Mouse (Mus musculus) 416B (cell line): Measurements from ENCODE around the gene Krt83.

Experiments
- DNase-seq: peaks from one replicate; pipeline ENCODE4 v3.0.0; 2011; ENCODE audit warnings: low read depth

The Krt83 gene

GRCm38 (mm10) chr15:101479007-101479665, 12.2 kb downstream of the Krt83 start:
- DNase-seq, result no peak

- peak; percentile 79 for DNase-seq
These were observed 18.3 kb downstream of the Krt83 start, which contains the start of gene Krt86 for GRCm38 (mm10) chr15:101472952-101473528. Gene Krt86, plus strand, starts transcription at chr15:101473478.

DNA sequence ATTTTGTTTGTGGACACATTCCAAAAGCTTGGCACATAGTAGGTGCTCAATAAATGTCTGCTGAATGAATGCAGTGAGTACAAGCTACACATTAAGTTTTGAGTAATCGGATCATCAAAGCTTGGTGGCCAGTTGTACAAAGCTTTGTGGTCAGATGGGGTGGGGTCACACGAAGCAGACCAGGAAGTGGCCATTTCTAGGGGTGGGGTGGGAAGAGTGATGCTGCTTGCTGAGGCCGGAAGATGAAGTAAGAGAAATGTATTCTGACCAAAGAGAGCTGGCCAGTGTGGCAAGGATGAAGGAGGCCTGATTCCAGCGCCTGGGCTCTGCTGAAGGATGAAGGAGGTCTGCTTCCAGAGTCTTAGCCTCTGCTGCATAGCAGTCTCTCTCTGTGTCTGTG, 22.2 kb downstream of the Krt83 start:
- peak; percentile 83 for DNase-seq

DNA sequence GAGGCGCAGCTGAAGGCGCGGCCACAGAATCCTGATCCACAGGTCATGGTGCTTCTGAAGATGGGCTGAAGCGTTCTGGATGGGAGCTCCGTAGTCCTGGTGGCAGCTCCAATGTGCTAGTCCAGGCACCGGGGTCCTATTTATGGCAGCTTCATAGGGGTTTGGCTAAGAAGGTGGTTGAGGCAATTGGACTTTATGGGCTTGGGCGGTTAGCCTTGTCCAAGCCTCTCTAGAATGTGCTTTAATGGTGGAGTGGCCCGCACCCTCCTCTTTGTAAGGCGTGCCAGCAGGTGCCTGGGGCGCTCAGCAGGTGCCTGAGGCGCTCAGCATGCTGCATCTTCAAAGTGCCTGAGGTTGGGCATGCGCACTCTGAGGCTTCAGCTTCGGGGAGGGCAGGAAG, 27.7 kb downstream of the Krt83 start, which contains the start of gene Krt81:
Gene Krt81 (minus strand): TSS at position 101 of the 400 bp plus-strand sequence.
- DNase-seq, result no peak

GRCm38 (mm10) chr15:101459283-101459682, 32.0 kb downstream of the Krt83 start:
- no peak for DNase-seq

- DNase-seq, result no peak
These were observed 32.9 kb downstream of the Krt83 start for GRCm38 (mm10) chr15:101458361-101458930.

- no peak for DNase-seq
These were observed 35.4 kb downstream of the Krt83 start for GRCm38 (mm10) chr15:101455891-101456290.

GRCm38 (mm10) chr15:101455292-101455691, 36.0 kb downstream of the Krt83 start:
- no peak for DNase-seq

GRCm38 (mm10) chr15:101454774-101455173, 36.5 kb downstream of the Krt83 start:
- no peak for DNase-seq

DNA sequence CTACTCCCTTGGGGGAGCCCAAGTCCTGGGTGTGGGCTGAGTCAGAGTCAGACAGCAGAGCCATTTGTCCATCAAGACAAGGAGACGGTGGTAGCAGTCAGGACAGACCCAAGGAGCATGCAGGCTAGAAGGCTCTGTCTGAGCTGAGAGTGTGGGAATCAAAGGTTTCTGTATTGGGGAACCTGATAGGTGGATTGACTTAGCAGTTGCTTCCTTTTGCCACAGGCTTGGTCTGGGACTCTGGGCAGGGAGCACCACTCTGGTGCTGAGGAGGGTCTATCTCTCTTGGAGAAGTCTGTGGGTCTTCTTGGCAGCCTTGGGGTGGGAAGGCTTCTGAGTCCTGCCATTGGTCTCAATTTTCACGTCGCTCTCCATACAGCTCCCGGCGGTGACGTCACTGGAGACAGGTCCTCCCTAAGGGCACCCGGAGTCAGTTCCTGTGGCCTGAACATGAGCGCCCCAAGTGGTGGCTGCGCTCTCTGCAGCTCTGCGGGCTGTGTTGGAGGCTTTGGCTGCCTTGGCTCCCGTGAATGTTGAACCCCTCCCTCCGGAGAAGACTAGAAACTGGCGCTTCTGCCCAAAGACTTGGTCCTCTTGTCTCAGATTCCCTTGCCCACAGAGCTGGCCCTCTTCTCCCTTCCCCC, 38.1 kb downstream of the Krt83 start:
- DNase-seq, result peak; percentile 80

DNA sequence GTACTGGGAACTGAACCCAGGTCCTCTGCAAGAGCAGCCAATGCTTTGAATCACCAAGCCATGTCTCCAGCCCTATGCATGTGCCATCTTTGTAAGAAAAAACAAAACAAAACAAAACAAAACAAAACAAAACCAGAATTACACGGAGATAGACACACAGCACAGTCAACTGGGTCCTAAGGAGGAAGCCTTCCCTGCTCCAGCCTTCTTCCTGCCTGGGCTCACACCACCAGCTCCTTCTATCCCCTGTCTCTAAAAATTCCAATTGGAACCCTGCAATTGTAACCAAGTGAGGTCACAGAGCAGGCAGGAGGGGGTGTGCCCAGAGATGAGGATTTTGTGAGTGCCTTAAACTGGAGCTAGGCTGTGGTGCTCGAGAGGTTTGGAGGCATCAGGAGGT, 43.9 kb downstream of the Krt83 start, which contains the start of gene Krt88:
Gene Krt88 (plus strand): TSS at position 301 of the 400 bp plus-strand sequence.
- DNase-seq, result no peak

GRCm38 (mm10) chr15:101446572-101446971, 44.7 kb downstream of the Krt83 start:
- no peak for DNase-seq

- DNase-seq, result no peak
These were observed 50.5 kb downstream of the Krt83 start for GRCm38 (mm10) chr15:101440837-101441236.

GRCm38 (mm10) chr15:101438555-101438954, 52.8 kb downstream of the Krt83 start, which contains the start of gene Krt87:
Gene Krt87, minus strand, starts transcription at chr15:101438804.
- DNase-seq, result no peak

DNA sequence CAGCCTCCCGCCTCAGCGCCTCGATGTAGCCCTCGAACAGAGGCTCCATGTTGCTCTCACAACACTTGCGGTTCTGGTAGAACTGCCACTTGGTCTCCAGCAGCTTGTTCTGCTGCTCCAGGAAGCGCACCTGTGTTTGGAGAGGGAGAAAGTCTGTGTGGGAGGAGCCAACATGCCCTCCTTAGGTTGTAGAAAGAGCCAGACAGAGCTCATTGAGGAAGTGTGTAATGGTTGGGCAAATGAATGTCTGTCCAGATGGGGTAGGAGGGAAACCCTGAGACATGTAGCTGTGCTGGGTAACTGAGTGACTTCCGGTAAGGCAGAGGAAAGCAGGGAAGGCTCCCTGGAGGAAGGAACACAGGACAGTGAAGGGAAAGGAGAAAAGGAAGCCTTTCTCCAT, 54.7 kb downstream of the Krt83 start:
- no peak for DNase-seq
